Mouse (Mus musculus): ENCODE measurements around the gene Dcp1a. TPM values are rescaled to one million over a fixed set of nuclear protein-coding genes. Genes with fewer than 3 reads are reported as not detected.

The Dcp1a gene
- polyA plus RNA-seq, 1 experiment from 2014 or later: 21.8 TPM

DNA sequence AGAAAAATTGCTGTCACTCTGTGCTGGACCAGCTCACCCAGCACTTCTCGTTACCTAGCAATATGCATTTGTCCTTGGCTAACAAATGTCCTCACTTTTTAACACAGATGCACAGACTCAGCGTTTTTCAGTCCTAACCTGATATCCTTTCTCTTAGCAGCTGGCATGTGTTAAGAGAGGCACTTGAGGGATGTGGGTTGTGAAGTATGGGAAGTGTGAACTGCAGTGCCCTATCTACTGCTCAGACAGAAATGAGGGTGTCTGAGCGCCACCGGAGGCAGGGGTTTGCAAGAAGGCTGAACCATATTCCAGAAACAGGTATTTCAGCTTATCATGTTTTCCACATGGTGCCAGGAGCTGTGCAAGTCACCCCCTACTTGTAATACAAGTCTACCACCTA, 16.0 kb upstream of the Dcp1a start:
- H3K4me2 ChIP-seq: no peak overlapping the region
- ATAC-seq (ENCODE audit: insufficient number of reproducible peaks, low FRiP score): no peak
- no peaks in the 10 kb centered on the region for H3K9me3 ChIP-seq (replicated peaks)
- H3K27ac ChIP-seq (ENCODE audit: poor library complexity, severe bottlenecking): no peak overlapping the region
- no peak overlapping the region for H3K4me3 ChIP-seq
- H3K9ac ChIP-seq: no peak overlapping the region
- H3K4me1 ChIP-seq (replicated peaks): peaks cover 2% of the 10 kb centered on the region
- 41% methylated on average over 4 of the region's 4 CpGs for WGBS
- no peaks in the 10 kb centered on the region for H3K36me3 ChIP-seq
- no peaks in the 10 kb centered on the region for H3K27me3 ChIP-seq (replicated peaks)

DNA sequence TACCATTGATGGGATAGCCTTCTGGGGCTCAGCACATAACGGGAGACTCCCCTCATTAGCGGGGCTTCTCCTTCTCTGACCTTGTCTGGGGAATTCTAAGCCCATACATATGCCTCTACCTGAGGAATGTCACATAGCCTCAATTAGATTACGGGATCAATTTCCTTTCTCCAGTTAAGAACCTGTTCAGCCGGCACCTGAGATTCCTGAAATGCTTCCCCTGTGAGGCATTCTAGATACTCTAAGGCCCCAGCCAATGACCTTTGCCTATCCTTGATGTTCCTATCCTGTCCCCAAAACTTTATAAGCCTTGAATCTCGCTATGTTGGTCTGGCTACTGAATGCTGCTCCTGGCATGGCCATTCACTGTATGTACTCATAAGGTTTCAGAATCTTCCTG, 5.7 kb upstream of the Dcp1a start:
- no peak for ATAC-seq (ENCODE audit: insufficient number of reproducible peaks, low FRiP score)
- no peak overlapping the region for H3K4me2 ChIP-seq
- H3K9me3 ChIP-seq (replicated peaks): no peaks in the 10 kb centered on the region
- WGBS: 69% methylated on average over 5 of the region's 5 CpGs
- H3K27me3 ChIP-seq (replicated peaks): no peaks in the 10 kb centered on the region
- no peak overlapping the region for H3K4me3 ChIP-seq
- no peaks in the 10 kb centered on the region for H3K36me3 ChIP-seq
- no peak overlapping the region for H3K27ac ChIP-seq (ENCODE audit: poor library complexity, severe bottlenecking)
- no peaks in the 10 kb centered on the region for H3K4me1 ChIP-seq (replicated peaks)
- no peak overlapping the region for H3K9ac ChIP-seq

DNA sequence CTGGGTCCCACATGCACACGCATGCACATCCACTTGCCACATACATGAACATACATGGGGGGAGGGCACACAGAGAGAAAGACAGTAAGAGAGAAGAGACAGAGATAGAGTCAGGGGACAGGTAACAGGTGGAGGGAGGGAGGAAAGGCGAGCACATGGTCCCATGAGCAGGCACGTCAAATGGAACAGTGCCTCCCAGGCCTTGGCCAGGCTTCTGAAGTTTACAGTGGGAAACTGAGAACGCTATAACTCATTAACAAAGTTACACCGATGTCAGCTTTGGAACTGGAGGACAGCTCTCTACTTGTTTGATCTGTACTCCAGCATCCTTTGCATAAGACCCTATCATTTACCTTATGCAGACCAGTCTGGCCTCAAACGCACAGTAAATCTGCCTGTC, 4.9 kb upstream of the Dcp1a start:
- WGBS: 81% methylated on average over 6 of the region's 6 CpGs
- ATAC-seq (ENCODE audit: insufficient number of reproducible peaks, low FRiP score): no peak
- H3K4me1 ChIP-seq (replicated peaks): no peaks in the 10 kb centered on the region
- H3K27me3 ChIP-seq (replicated peaks): no peaks in the 10 kb centered on the region
- no peak overlapping the region for H3K4me2 ChIP-seq
- H3K27ac ChIP-seq (ENCODE audit: poor library complexity, severe bottlenecking): no peak overlapping the region
- no peak overlapping the region for H3K4me3 ChIP-seq
- H3K36me3 ChIP-seq: no peaks in the 10 kb centered on the region
- no peaks in the 10 kb centered on the region for H3K9me3 ChIP-seq (replicated peaks)
- no peak overlapping the region for H3K9ac ChIP-seq

DNA sequence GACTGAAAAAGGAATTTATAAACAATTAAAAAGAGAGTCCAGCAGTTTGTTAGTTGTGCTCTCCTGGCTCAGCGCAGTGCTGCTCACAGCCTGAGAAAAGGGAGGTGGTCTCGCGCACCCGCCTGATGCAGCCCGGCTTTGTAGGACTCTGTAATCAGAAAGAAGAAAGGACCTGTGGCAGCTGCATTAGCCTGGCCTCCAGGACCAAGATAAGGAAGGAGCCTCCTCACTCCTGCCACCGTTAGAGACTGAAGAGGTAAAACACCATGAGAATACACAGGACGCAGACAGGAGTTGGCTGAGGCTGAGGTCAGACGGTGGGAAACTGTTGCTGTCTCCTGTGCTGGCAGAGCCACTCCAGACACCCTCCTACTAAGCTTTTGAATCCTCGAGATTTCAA, 12.0 kb downstream of the Dcp1a start, which contains the start of gene Cacna1d:
Cacna1d (minus strand) TSS at position 114 of the 400 bp plus-strand sequence.
- Histone ChIP-seq H3K4me2 (peak within 1 kb of the TSS; percentile 59), H3K27me3 (replicated peaks) (no peaks in the 10 kb centered on the region), H3K9ac (peak within 1 kb of the TSS; percentile 52), H3K4me3 (peak within 1 kb of the TSS; percentile 39), H3K36me3 (peaks cover 35% of the 10 kb centered on the region), H3K4me1 (replicated peaks) (peaks cover 49% of the 10 kb centered on the region), H3K27ac (ENCODE audit: poor library complexity, severe bottlenecking) (peak within 1 kb of the TSS; percentile 84), H3K9me3 (replicated peaks) (no peaks in the 10 kb centered on the region)
- 24% methylated on average over 9 of the region's 9 CpGs for WGBS
- peak; percentile 59; the same call in 1 of the 2 replicates for ATAC-seq (ENCODE audit: insufficient number of reproducible peaks, low FRiP score)

DNA sequence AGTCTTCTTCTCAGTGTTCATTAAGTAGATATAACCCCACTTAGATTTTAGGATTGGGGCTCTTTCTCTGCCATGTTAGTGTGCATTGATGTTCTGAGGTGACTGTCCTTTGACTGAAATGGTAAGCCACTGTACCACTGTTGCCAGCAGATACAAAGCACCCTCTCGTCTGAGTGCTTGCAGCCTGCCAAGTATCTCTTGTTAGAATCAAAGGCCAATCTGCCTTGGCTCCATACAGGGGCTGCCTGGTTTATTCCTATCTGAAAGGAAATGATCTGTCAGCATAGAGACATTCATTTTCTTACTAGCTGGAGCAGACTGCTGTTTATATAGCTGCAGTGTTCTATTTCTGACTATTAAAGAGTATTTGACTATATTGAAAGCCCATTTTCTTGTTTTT, 13.9 kb downstream of the Dcp1a start:
- no peak overlapping the region; the same call in 1 of the 2 replicates for H3K27ac ChIP-seq (ENCODE audit: poor library complexity, severe bottlenecking)
- WGBS: 5% methylated on average over 1 of the region's 1 CpGs
- H3K9ac ChIP-seq: no peak overlapping the region
- H3K4me3 ChIP-seq: no peak overlapping the region
- H3K4me2 ChIP-seq: no peak overlapping the region
- peaks cover 51% of the 10 kb centered on the region for H3K4me1 ChIP-seq (replicated peaks)
- H3K9me3 ChIP-seq (replicated peaks): no peaks in the 10 kb centered on the region
- peaks cover 30% of the 10 kb centered on the region for H3K36me3 ChIP-seq
- no peak for ATAC-seq (ENCODE audit: insufficient number of reproducible peaks, low FRiP score)
- H3K27me3 ChIP-seq (replicated peaks): no peaks in the 10 kb centered on the region

DNA sequence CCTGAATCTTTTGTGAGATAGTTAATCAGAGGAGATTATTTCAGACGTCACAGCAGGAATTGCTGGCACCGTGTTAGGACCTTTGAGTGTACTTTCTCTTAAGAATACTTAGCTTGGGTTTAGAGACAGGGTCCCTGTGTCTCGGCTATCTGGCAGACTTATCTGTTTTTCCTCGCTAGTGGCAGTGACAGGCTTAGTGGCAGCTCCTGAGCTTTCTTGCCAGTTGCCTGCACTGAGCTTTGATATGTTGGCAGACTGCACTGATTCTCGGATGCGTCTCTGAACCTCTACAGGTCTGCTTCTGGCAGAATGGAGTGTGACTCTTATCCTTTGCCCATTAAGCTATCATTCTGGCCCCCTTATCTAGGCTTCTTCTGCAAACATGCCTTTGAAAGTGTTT, 15.7 kb downstream of the Dcp1a start:
- Histone ChIP-seq H3K36me3 (peaks cover 30% of the 10 kb centered on the region), H3K9ac (no peak overlapping the region), H3K4me3 (no peak overlapping the region), H3K4me1 (replicated peaks) (peaks cover 55% of the 10 kb centered on the region), H3K27me3 (replicated peaks) (no peaks in the 10 kb centered on the region), H3K9me3 (replicated peaks) (peaks cover 3% of the 10 kb centered on the region; the same call in 1 of the 2 replicates), H3K4me2 (peak overlapping the region; percentile 35), H3K27ac (ENCODE audit: poor library complexity, severe bottlenecking) (peak overlapping the region; percentile 73)
- no peak for ATAC-seq (ENCODE audit: insufficient number of reproducible peaks, low FRiP score)
- 18% methylated on average over 6 of the region's 6 CpGs for WGBS

DNA sequence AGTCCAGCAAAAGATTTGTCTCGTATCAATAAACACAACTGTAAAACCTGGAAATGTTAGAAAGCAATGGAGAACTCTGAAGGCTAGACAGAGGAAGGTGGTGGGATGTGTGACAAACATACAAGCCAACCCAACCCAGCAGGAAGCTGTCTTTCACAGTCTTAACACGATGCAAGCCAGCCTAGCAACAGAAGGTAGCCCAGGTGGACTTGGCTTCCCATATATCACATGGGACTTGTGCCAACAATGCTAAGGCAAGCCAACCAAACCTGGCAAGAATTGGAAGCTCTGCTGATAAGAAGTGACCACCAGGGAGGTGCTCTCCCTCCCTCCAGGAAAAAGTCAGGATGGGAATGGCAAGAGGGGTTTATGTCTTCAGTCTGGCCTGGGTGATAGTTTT, 18.9 kb downstream of the Dcp1a start:
- no peak overlapping the region for H3K27ac ChIP-seq (ENCODE audit: poor library complexity, severe bottlenecking)
- peaks cover 3% of the 10 kb centered on the region; the same call in 1 of the 2 replicates for H3K9me3 ChIP-seq (replicated peaks)
- 74% methylated on average over 2 of the region's 2 CpGs for WGBS
- H3K36me3 ChIP-seq: peaks cover 41% of the 10 kb centered on the region
- no peak overlapping the region for H3K4me3 ChIP-seq
- no peak for ATAC-seq (ENCODE audit: insufficient number of reproducible peaks, low FRiP score)
- H3K27me3 ChIP-seq (replicated peaks): no peaks in the 10 kb centered on the region
- no peak overlapping the region for H3K9ac ChIP-seq
- H3K4me1 ChIP-seq (replicated peaks): peaks cover 39% of the 10 kb centered on the region
- H3K4me2 ChIP-seq: no peak overlapping the region

DNA sequence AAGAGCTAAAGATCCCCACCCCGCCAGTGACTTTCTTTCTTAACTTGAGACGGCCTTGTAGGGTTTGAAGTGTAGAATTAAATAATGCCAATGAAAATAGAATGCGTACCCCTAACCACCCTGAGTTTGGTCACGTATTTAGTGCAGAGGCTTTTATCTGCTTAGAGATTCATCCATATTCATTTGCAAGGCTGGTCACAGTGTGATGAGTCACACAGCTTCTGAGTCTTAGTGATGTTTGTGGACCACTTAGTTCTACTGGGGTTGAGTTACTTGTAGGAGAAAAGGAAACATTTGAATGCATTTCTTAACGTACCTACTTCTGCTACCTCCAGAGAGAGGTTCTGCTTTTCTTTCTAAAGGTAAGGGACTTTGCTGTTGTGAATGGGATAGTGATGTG, 25.7 kb downstream of the Dcp1a start:
- Histone ChIP-seq H3K9ac (no peak overlapping the region), H3K36me3 (peaks cover 57% of the 10 kb centered on the region), H3K4me2 (no peak overlapping the region), H3K4me3 (no peak overlapping the region), H3K27me3 (replicated peaks) (no peaks in the 10 kb centered on the region), H3K9me3 (replicated peaks) (no peaks in the 10 kb centered on the region), H3K27ac (ENCODE audit: poor library complexity, severe bottlenecking) (no peak overlapping the region), H3K4me1 (replicated peaks) (peaks cover 10% of the 10 kb centered on the region)
- ATAC-seq (ENCODE audit: insufficient number of reproducible peaks, low FRiP score): no peak
- 85% methylated on average over 5 of the region's 5 CpGs for WGBS

DNA sequence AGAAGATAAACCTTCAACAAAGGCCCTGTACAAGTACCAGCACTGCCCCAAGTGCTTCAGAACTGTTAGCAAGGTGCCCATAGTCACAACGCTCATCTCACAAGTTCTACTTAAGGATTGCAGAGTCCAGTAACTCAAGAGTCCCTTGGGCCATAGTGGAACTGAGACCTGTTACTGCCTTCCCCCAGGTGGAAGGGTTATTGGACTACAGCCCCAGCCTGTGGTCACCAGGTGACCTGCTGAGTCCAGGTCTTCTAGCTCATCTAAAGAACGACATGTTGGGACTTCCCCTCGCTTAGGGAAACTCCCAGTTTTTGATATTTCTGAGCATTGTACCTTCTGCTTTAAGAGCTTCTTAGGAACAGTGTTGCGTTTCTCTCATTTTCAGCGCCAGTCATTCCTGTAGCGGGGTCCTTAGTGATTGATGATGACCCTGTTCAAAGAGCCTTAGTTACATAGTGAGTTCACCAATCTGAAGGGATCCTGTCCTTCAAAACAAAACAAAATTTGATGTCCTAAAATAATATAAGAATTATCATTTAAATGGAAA, 31.0 kb downstream of the Dcp1a start:
- Histone ChIP-seq H3K9ac (no peak overlapping the region), H3K36me3 (peaks cover 63% of the 10 kb centered on the region), H3K9me3 (replicated peaks) (no peaks in the 10 kb centered on the region), H3K27me3 (replicated peaks) (no peaks in the 10 kb centered on the region), H3K4me2 (no peak overlapping the region), H3K27ac (ENCODE audit: poor library complexity, severe bottlenecking) (no peak overlapping the region), H3K4me3 (no peak overlapping the region), H3K4me1 (replicated peaks) (peaks cover 5% of the 10 kb centered on the region)
- no peak for ATAC-seq (ENCODE audit: insufficient number of reproducible peaks, low FRiP score)
- WGBS: 90% methylated on average over 6 of the region's 6 CpGs

DNA sequence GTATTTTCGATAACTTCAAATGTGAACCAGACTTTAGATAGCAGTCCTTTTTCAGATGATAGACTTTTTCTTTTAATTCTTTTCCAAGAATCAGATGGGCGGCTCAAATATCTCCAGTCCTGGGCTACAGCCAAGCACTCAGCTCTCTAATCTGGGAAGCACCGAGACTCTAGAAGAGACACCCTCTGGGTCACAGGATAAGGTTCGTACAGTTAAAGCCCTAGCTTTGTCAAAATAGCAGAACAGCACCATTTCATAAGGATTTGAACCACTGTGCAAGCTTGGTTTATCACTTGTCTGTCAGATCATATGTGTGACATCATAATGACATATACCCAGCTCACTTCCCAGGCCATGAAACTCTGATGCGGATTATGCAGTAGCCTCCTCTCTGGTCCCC, 33.6 kb downstream of the Dcp1a start:
- Histone ChIP-seq H3K4me3 (no peak overlapping the region), H3K4me2 (no peak overlapping the region), H3K36me3 (peaks cover 46% of the 10 kb centered on the region), H3K27ac (ENCODE audit: poor library complexity, severe bottlenecking) (no peak overlapping the region), H3K27me3 (replicated peaks) (no peaks in the 10 kb centered on the region), H3K9ac (no peak overlapping the region), H3K9me3 (replicated peaks) (no peaks in the 10 kb centered on the region), H3K4me1 (replicated peaks) (peaks cover 4% of the 10 kb centered on the region)
- ATAC-seq (ENCODE audit: insufficient number of reproducible peaks, low FRiP score): no peak
- 71% methylated on average over 5 of the region's 5 CpGs for WGBS

DNA sequence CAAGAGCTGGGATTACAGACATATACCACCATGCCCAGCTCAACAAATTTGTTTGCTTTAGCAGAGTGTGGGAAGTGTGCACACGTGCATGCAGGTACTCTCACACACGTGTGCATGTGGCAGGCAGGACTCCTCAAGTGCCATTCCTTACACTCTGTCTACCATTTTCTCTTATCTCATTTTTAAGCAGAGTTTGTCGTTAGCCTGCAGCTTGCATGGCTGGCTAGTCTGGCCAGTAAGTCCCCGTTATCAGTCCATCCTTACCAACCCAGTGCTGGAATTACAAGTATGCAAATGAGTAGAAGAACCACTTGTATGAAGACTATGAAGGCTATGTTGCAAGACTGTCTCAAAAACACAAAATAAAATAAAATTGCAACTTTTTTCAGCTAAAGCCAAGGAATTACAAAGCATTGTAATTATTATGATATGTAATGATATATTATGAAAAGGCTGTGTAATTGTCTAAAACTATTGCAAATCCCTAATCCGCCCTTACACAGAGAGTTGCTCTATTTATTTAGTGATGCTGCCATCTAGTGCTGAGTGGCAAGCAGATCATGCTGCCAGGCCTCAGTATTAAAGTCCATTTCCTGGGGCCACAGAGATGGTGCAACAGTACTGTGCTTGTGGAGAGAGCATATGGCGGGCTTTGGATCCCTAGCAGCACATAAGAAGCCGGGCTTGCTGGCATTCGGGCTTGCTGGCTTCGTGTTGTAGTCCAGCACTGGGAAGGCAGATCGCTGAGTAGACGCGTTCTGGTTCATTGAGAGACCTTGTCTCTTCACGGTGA, 36.8 kb downstream of the Dcp1a start:
- no peak overlapping the region for H3K27ac ChIP-seq (ENCODE audit: poor library complexity, severe bottlenecking)
- no peak overlapping the region for H3K4me3 ChIP-seq
- no peaks in the 10 kb centered on the region for H3K9me3 ChIP-seq (replicated peaks)
- no peak overlapping the region for H3K9ac ChIP-seq
- H3K4me2 ChIP-seq: no peak overlapping the region
- H3K4me1 ChIP-seq (replicated peaks): peaks cover 4% of the 10 kb centered on the region
- no peaks in the 10 kb centered on the region for H3K27me3 ChIP-seq (replicated peaks)
- WGBS: 68% methylated on average over 13 of the region's 13 CpGs
- H3K36me3 ChIP-seq: peaks cover 62% of the 10 kb centered on the region
- ATAC-seq (ENCODE audit: insufficient number of reproducible peaks, low FRiP score): 0 out of 2 replicates have a peak, but pooled peaks have one; percentile 18

All from heart, embryonic 12.5 days (tissue).